Mouse (Mus musculus): ENCODE results near the gene Myl7.
"Not testable (repeated sequence)": the region's sequence is repeated elsewhere in the genome, so short reads cannot be mapped to it uniquely, and the experiment has no call there.

Gene Myl7

DNA sequence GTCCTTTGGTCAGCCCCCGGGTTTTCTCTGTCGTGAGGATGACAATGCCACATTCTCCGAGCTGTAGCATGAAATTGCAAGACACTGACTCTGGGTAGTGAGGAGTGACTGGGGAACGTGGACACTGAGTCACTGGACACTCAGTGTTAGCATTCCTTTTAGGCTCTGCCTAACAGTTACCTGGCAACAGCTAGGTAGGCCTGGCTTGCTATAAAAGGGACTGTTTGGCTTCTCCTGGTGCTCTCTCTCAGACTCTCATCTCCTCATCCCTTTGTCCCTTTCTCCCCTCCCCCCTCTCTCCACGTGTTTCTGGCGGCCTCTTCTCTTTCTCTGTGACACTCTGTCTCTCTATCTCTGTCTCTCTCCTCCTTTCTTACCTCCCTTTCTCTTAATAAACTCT lies 3.8 kb upstream of the Myl7 start:
- DNase-seq: no peak

DNA sequence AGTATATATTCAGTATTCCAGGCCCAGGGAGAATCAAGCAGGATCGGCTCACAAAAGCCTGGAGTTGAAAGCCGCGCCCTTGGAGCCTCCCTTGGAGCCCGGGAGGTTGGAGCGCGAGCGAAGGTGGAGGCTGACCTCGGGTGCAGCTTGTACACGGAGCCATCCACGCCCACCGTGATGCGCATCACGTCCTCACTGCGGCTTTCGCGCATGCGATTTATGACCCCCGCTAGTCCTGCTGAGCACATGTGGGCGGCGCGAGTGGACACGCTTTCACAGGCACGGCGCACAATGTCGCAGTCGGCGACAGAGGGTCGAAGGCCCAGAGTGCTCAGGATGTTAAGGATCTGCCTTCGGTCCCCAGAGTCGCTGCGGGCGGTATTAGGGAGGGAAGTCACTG lies 3.4 kb upstream of the Myl7 start:
- peak; percentile 90 for DNase-seq

DNA sequence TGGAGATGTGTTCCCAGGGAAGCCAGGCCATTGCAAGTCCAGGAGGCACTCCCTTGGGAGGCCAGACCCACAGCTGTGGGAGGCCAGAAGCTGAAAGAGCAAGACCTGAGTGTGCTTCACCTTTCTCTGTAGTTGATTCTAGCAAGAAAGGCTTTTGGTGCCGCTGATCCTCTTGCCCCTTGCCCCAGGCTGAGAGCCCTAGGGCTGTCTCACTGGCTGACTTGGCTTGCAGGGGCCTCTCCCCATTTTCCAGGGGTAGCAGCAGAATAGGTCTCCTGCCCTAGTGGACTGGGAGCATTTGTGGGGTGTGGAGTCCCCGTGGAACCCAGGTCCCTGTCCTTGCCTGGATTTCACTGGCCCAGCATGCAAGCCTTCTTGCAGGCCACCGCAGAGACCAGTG lies 2.7 kb upstream of the Myl7 start:
- no peak for DNase-seq

DNA sequence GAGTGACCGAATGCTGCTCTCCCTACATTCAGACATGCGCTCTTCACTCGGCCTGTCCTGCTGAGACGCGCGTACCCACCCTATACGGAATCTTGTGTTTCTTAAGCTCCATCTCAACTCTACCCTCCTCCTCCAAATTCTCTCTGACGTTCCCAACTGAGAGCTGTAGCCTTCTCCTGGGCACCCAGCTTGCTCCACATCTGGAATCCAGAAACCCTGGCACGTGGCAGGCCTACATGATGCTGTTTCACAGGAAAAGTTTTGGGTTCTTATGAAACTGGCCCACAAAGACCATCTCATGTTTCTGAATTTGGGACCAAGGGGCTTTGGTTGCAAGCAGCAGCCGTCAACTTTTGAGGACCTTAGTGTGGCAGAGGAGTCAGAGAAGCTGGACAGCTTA lies 704 bp upstream of the Myl7 start:
- no peak for DNase-seq

DNA sequence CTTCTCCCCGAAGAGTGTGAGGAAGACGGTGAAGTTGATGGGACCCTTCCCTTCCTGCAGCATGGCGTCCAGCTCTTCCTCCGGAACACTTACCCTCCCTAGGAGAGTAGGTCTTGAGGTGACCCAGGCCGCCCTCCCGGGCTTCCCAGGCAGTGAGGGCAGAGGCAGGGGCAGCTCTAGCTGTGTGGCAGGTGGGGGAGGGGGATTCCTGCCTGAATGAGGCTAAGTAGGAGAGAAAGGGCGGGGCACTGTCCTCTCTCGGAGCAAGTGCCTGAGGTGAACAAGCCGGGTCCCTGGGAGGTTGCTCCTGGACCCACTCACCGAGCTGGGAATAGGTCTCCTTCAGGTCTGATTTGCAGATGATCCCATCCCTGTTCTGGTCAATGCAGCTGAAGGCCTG lies 743 bp downstream of the Myl7 start:
- no peak for DNase-seq

DNA sequence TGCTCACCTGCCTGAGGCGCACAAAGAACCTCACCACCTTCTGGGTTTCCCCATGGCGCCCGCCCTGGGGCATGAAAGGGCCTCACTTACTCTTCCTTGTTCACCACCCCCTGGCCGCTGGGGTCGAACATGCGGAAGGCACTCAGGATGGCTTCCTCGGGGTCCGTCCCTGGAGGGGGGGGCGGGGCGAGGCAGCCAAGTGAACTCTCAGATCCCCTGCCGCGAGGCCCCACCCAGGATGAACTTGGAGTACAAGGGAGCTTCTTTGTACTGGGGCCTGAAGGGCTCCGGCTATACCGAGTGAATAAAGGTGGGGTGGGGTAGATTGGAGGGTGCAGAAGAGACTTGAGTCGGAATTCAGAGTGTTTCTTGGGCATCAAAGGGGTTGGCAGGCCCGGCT lies 1.4 kb downstream of the Myl7 start:
- DNase-seq: no peak

DNA sequence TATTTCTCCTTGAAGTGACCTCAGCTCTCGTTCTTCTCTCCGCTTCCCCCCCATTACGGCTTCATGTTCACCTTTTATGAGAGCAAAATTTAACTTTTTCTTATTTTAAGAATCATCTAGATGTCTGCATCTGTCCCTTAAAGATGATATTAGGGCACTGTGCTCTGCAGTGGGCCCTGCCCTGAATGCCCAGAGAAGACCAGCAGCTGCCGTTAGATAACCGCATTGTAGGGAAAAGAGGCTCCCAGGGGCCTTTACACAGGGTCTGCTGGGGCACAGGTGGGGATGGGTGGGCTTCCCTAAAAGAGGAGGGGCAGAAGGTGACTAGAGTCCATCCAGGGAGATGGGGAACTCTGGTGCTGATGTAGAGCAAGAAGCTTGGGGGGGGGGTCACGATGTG lies 4.8 kb downstream of the Myl7 start:
- DNase-seq: no peak

DNA sequence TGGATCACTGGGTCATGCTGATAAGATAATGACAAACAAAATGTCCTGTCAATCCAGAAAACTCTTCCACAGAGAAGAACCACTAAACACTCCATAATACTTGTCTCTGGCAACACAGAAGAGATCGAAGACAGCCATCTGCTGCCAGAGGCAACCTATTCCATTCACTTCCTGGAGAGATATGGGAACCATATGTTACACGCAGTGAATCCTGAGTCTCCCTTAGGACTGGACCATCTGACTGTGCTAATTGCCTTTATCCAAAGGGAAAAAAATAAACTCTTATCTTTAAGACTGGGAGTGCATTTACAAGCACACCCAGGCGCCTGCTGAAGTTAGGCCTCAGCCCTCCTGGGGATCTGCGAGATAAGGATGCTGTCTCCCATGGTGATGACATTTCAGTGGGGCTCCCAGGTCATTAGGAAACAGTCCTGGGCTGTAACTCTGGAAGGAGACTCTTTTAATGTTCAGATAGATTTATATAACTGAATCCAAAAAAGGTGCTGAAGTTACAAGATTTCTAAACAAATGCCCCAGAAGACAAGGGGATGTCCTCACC lies 5.7 kb downstream of the Myl7 start:
- peak; percentile 34 for DNase-seq

DNA sequence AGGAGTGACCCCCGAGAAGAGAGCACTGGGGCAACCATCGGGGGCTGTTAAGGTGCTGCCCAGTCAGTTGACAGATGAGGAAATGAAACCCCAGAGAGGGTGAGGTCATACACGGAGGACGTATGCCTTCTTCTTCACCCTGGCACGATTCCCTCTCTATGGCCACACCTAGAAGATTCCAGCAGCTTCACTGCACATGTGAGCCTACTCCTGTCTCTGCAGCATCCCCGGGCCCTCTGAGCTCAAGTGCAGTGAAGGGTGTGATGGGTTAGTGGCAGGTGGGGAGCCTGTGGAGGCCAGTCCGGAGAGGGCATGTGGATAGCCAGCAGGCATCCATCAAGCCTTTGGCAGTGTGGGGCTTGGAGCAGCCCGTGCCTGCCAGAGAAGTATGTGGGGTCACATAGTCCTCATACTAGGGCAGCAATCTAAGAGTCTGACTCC lies 6.4 kb downstream of the Myl7 start:
- peak; percentile 46 for DNase-seq

DNA sequence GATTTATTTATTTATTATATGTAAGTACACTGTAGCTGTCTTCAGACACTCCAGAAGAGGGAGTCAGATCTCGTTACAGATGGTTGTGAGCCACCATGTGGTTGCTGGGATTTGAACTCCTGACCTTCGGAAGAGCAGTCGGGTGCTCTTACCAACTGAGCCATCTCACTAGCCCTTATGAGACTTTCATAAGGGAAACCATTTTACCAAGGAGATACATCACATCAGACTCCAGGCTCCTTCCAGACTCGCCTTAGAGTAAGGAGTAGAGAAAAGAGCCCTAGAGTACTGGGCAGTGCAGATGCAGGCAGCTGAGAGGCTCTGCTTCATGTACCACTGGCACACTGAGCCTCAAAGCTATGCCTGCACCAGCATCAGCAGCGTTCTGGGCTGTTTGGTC lies 10.0 kb downstream of the Myl7 start:
- DNase-seq: not testable (repeated sequence)

DNA sequence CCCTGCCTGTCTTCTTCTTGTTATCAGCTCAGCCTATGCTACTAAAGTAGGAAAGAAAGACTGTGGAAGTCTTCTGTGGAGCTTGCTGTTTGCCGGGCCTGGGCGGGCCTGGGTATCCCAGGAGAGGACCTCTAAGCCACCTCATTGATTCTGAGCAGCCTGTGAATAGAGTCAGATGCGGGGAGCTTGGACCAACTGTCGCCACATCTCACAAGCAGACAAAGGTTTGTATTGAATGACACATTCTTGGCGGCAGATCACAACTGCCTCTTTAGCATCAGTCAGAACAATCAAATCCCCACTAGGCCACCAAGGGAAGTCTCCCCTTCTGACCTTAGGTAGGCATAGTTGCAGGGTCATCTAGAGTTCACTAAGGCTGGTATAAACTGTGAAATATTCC lies 11.3 kb downstream of the Myl7 start:
- peak; percentile 53 for DNase-seq

DNA sequence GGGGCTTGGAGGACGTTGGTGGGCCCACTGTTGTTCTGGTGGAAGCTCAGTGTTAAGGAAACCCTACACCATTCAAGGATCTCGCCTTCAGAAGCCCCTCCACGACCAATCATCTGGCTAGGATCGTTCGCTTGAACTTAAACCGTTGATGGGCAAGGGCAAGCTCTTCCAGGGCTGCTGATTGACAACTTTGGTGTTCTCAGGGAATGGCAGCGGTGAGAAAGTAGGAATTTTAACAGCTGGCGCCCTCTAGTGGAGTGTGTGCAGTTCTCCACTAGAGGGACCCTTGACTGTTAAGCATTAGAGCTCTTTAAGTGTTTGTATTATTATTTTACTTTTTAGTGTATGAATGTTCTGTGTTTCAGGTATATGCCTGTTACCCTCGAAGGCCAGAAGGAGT lies 12.4 kb downstream of the Myl7 start:
- peak; percentile 85 for DNase-seq

DNA sequence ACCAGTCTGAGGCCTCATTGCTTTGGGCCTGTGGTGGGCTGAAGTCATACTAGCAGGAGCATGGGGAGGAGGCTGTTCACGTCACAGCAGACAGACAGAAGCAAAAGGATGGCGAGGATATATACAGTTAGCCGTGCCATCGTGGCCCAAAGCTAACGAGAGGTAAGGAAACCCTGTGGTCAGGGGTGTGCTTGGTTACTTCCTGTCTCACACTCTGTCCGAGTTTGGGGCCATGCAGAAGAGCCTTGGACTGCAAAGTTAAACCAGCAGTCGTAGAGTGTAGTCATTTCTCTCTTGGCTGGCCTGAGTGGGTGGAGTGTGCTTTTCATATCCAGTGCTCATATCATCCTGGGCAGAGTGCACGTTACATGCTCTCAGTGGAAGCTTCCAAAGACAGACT lies 16.1 kb downstream of the Myl7 start:
- DNase-seq: no peak

DNA sequence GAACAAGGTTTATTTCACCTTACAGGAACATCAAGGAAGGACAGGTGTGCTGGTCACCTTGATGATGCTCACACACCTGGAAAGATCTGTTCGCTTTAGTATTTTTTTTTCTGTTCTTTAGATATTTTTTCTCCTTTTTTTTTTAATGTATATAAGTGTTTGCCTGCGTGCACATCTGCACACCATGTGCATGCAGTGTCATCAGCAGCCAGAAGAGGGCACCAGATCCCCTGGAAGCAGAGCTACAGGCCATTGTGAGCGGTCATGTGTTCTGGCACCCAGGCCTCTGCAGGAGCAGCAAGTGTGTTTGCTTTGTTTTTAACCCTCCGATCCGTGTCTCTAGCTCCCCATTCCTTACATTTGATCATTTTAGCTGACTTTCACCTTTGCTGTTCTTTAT lies 18.7 kb downstream of the Myl7 start:
- peak; percentile 77 for DNase-seq

DNA sequence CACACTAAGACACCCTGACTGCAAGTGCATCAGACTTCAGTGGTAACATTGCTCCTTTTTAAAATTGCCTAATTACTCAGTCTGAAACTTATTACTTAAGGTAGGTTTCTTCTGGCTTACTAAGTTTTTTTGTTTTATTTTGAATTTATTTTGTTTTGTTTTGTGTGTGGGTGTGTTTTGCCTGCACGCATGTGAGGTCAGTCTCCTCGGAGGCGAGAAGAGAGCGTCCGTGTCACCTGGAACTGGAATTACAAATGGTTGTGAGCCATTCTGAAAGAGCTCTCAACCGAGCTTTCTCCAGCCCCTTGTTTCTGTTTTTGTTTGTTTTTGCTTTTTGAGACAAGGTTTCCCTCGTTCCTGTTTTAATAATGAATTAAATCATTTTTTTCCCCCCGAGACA lies 19.9 kb downstream of the Myl7 start:
- no peak for DNase-seq

DNA sequence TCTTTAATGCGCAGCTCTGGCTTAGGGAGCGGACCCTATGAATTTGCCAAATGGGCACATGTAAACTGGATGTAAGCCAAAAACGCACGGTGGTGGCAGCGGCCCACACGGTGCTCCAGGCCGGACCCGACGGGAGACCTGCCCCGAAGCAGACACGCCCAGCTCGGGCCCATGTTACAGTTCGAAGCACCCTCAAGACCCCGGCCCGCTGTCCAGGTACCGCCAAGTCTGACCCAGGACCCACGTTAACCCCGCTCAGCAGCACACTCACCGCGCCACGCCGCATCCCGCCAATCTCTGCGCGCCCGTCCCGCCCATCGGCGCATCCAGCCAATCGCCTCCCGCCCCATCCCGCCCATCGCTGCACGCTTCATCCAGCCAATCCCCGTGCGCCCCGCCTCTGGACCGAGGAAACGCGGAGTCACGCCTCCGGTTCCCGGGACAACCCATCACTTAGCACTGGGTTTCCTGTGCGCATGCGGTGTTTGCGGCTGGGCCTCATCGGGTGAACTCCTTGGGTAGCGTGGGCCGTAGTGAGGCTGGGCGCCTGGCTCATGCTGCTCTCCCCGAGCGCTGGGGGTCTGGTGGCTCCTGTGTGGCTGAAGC lies 20.6 kb downstream of the Myl7 start, which contains the start of gene Pold2:
Pold2 (minus strand) TSS at position 372 of the 606 bp plus-strand sequence.
- DNase-seq: peak; percentile 100

DNA sequence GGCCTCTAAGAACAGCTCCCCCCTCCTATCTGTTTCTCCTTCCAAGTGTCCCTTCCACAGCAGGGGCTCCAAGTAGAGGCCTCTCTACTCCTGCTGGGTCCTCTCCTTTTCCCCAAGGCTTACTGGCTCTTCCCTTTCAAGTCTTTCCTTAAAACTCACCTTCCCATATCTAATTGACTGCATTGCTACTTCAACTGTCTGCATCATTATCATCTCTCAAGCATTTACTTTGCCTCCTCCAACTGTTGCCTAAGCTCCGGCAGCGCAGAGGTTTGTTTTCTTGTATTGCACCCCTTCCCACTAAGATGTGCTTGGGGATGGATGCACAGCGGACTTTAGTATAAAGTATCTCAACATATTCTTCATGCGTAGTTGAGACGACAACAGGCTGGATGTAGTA lies 21.2 kb downstream of the Myl7 start:
- DNase-seq: no peak

DNA sequence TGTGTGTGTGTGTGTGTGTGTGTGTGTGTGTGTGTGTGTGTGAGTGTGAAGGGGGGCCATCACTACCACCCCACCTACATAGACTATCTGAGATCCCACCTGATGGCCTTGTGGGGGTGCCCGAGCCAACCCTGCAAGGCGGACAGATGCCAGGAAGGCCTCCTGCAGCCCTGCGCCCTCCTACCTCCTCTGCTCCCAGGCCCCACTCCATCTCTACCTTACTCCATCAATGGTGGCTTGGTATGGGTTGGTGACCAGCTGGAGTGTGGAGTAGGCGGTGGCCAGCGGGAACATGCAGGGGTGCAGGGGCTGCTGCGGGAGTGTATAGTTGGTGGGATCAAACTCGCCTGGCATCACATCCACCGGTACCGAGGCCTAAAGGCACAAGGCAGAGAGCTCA lies 25.4 kb downstream of the Myl7 start:
- no peak for DNase-seq

DNA sequence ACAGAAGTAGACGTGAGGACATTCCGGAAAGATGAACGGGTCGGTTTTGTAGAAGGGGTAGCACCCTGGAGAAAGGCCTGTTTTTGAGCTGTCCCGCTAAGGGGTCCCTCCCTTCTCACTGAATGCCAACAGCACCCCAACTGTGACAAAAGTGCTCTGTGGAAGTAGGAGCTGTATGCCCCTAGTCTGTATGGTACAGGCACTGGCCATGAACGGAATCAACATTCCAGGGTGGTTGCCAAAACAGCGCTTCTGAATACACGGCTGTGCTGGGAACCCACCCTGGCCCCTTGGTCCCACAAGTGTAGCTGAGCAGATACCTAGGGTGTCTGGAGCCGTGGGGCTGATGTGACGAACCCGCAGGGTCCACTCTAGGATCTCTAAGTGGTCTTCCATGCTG lies 25.9 kb downstream of the Myl7 start:
- no peak for DNase-seq

DNA sequence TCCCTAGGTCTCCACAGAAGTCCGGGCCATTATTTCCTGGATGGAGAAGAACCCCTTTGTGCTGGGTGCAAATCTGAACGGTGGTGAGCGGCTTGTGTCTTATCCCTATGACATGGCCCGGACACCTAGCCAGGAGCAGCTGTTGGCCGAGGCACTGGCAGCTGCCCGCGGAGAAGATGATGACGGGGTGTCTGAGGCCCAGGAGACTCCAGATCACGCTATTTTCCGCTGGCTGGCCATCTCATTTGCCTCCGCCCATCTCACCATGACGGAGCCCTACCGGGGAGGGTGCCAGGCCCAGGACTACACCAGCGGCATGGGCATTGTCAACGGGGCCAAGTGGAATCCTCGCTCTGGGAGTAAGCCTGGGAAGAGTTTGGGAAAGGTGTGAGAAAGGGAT lies 28.5 kb downstream of the Myl7 start:
- DNase-seq: no peak

DNA sequence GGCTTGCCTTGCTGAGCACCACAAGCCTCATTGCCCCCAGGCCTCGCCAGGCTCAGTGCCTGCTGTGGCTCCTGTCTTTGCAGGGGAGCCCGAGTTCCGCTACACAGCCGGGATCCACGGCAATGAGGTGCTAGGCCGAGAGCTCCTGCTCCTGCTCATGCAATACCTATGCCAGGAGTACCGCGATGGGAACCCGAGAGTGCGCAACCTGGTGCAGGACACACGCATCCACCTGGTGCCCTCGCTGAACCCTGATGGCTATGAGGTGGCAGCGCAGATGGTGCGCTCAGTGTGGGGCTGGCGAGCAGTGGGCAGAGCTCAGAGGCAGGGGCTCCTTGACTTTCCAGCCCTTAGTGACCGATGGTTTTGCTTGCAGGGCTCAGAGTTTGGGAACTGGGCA lies 29.3 kb downstream of the Myl7 start:
- DNase-seq: no peak

DNA sequence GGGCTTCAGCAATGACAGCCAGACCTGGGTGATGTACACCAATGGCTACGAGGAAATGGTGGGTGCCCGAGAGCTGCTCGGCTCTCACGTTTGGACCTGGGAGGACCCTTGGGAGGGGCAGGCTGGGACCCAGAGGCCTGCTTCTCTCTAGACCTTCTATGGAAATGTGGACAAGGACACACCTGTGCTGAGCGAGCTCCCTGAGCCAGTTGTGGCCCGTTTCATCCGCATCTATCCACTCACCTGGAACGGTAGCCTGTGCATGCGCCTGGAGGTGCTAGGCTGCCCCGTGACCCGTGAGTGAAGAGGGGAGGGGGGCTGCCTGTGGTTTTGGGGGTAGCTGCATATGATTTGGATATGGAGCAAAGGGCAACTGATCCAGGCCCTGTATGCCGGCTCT lies 30.3 kb downstream of the Myl7 start:
- DNase-seq: no peak

DNA sequence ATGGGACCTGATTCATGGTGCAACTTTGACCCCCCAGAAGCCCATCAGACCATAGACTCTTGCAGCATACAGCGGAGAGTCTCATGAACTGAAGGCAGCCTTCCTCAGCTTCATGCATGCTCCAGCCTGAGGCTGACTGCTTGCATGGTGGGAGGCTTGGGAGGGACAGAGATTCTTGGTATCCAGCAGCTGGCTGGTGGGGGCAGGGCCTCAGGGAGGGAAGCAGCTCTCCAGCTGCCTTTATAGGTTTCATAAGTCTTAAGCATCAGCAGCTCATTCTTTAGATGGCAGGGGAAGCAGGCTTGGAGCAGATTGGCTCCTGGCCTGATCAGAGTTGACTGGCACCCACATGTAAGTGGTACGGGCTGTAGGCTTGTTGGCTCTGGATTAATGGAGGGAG lies 31.4 kb downstream of the Myl7 start:
- no peak for DNase-seq

DNA sequence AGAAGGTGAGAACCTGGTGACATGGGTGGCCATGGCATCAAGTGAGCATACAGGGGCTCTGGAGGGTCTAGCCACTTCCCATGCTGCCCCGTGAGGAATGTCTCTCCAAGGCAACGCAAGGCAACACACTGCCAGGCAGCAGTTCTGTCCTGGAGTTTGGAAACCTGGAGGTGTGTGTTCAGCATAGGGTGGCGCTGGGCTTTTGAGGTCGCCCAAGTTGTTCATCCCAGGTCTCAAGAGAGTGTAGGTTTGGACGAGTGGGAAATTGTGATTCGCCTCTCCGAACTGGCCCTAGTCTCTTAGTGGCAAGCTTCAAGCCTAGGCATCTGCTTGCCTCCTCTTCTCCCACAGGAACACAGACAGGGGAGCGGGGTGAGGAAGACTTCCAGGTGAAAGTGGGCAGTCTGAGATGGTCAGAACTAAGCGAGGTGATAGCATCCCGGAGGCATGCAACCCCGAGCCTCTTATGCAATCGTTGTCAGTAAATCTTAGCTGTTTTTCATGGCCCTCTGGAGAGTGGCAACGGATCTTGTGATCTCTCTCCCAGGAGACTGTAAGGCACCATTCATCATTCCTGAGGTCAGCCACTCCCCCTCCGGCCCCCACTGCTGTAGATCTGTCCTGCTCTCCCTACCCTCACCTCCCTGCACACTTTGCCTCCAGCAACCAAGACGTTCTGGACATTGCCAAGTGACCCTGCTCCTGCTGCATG lies 36.0 kb downstream of the Myl7 start:
- DNase-seq: peak; percentile 41
